ENCODE assay signal across 19 mouse cellular contexts in genomic region chr2:93745741-93746140, GRCm38 (mm10).
DNase-seq lines count a peak whose midpoint lies in the region; ATAC-seq and TF ChIP-seq lines count a peak whose summit lies in the region.
"Had no signal": no experiment of that assay in that cellular context is flagged by ENCODE, and none has a peak within 500 bp of the region (broad histone marks: within the 10 kb centered on the region; RNA-seq: fewer than 3 reads in every experiment).

No protein-coding gene starts in this region.

- 0 out of 2 replicates have a peak overlapping the region, but pooled peaks have one; percentile 2 for H3K4me2 ChIP-seq in liver, postnatal 0 days (ENCODE audit: low read depth, low read length)
- H3K4me2 ChIP-seq in liver, embryonic 11.5 days = no peak overlapping the region
- H3K4me2 ChIP-seq in intestine, embryonic 16.5 days (ENCODE audit: low read depth, low read length) = no peak overlapping the region
- H3K4me2 ChIP-seq: embryonic facial prominence, embryonic 13.5 days; forebrain, embryonic 15.5 days; limb, embryonic 15.5 days; lung, embryonic 14.5 days; neural tube, embryonic 15.5 days had no signal

- no peak for ATAC-seq in liver, postnatal 0 days
- ATAC-seq in liver, embryonic 11.5 days (replicated peaks; ENCODE audit: low FRiP score) = no peak
- peak; percentile 3; the same call in 1 of the 2 replicates for ATAC-seq in intestine, embryonic 16.5 days
- ATAC-seq: forebrain, embryonic 15.5 days; midbrain, embryonic 16.5 days had no signal

- H3K27me3 ChIP-seq in liver, postnatal 0 days (ENCODE audit: insufficient read depth, low read length) = no peaks in the 10 kb centered on the region
- no peaks in the 10 kb centered on the region for H3K27me3 ChIP-seq in liver, embryonic 11.5 days (replicated peaks; ENCODE audit: control insufficient read depth, insufficient read depth, low read length)
- H3K27me3 ChIP-seq in intestine, embryonic 16.5 days (replicated peaks; ENCODE audit: control insufficient read depth, insufficient read depth, low read length) = no peaks in the 10 kb centered on the region
- H3K27me3 ChIP-seq in kidney, adult 2 months (replicated peaks; ENCODE audit: control insufficient read depth, insufficient read depth, low read length) = no peaks in the 10 kb centered on the region
- H3K27me3 ChIP-seq: embryonic facial prominence, embryonic 13.5 days; forebrain, embryonic 15.5 days; limb, embryonic 15.5 days; neural tube, embryonic 15.5 days had no signal

- no peak for TF ChIP-seq POLR2A in kidney, adult 2 months (IDR thresholded peaks at IDR 0.05; ENCODE audit: low read depth, low read length)

- no peaks in the 10 kb centered on the region for H3K9me3 ChIP-seq in liver, postnatal 0 days (ENCODE audit: low read length)
- H3K9me3 ChIP-seq in liver, embryonic 11.5 days (ENCODE audit: control insufficient read depth, low read length) = no peaks in the 10 kb centered on the region
- H3K9me3 ChIP-seq in intestine, embryonic 16.5 days (ENCODE audit: control insufficient read depth, low read length) = no peaks in the 10 kb centered on the region
- H3K9me3 ChIP-seq: embryonic facial prominence, embryonic 13.5 days; forebrain, embryonic 15.5 days; limb, embryonic 15.5 days; neural tube, embryonic 15.5 days had no signal

- H3K36me3 ChIP-seq in liver, postnatal 0 days (replicated peaks; ENCODE audit: insufficient read depth, low read length) = no peaks in the 10 kb centered on the region
- no peaks in the 10 kb centered on the region for H3K36me3 ChIP-seq in liver, embryonic 11.5 days (ENCODE audit: control insufficient read depth, insufficient read depth, low read length)
- no peaks in the 10 kb centered on the region for H3K36me3 ChIP-seq in intestine, embryonic 16.5 days (ENCODE audit: control insufficient read depth, insufficient read depth, low read length)
- no peaks in the 10 kb centered on the region for H3K36me3 ChIP-seq in kidney, adult 2 months (ENCODE audit: control insufficient read depth, insufficient read depth, low read length)
- H3K36me3 ChIP-seq: embryonic facial prominence, embryonic 13.5 days; forebrain, embryonic 15.5 days; limb, embryonic 15.5 days; neural tube, embryonic 15.5 days had no signal

- no peak for TF ChIP-seq EP300 in liver, postnatal 0 days (IDR thresholded peaks at IDR 0.05; ENCODE audit: low read depth)

- H3K4me1 ChIP-seq in liver, postnatal 0 days (ENCODE audit: insufficient read depth) = peaks cover 9% of the 10 kb centered on the region
- peaks cover 17% of the 10 kb centered on the region for H3K4me1 ChIP-seq in liver, embryonic 11.5 days (replicated peaks; ENCODE audit: control insufficient read depth, insufficient read depth, low read length)
- peaks cover 17% of the 10 kb centered on the region for H3K4me1 ChIP-seq in intestine, embryonic 16.5 days (ENCODE audit: control insufficient read depth, insufficient read depth, low read length)
- no peaks in the 10 kb centered on the region for H3K4me1 ChIP-seq in kidney, adult 2 months (ENCODE audit: control insufficient read depth, insufficient read depth, low read length)

- intact Hi-C loops in gastrocnemius, adult 2 months (cut with DNase I) = no loop called here

- 63% methylated on average over 9 of the region's 9 CpGs for WGBS in liver, postnatal 0 days (ENCODE audit: insufficient replicate concordance)
- WGBS in liver, embryonic 11.5 days = 61% methylated on average over 9 of the region's 9 CpGs
- 56% methylated on average over 9 of the region's 9 CpGs for WGBS in intestine, embryonic 16.5 days
- WGBS in kidney, adult 2 months = 83% methylated on average over 9 of the region's 9 CpGs

- H3K27ac ChIP-seq in gastrocnemius, adult 2 months = peak overlapping the region; percentile 87
- peak overlapping the region; percentile 68 for H3K27ac ChIP-seq in liver, postnatal 0 days (ENCODE audit: low read depth)
- H3K27ac ChIP-seq in liver, embryonic 11.5 days (ENCODE audit: low read depth, low read length) = no peak overlapping the region
- H3K27ac ChIP-seq in intestine, embryonic 16.5 days (ENCODE audit: low read length) = peak overlapping the region; percentile 1; the same call in 1 of the 2 replicates
- H3K27ac ChIP-seq in kidney, adult 2 months (ENCODE audit: insufficient read depth, low read depth, low read length) = no peak overlapping the region
- H3K27ac ChIP-seq: embryonic facial prominence, embryonic 13.5 days; forebrain, embryonic 15.5 days; limb, embryonic 15.5 days; neural tube, embryonic 15.5 days; stomach, postnatal 0 days had no signal

- peak; percentile 69 for DNase-seq in gastrocnemius, adult 2 months
- DNase-seq in gastrocnemius, postnatal 4 days (ENCODE audit: low spot score in 2 of 2) = no peak
- no peak for DNase-seq in liver, postnatal 0 days
- DNase-seq in liver, embryonic 11.5 days (ENCODE audit: low spot score) = no peak
- DNase-seq in kidney, adult 2 months = no peak
- DNase-seq in urinary bladder, postnatal 10 days (ENCODE audit: low spot score) = no peak
- DNase-seq: cerebellum, adult 8-10 months; heart, adult 18-20 months; kidney, postnatal 36 days; lung, postnatal 36 days; right cerebral cortex, postnatal 4 days had no signal

- H3K4me3 ChIP-seq in gastrocnemius, adult 2 months = peak overlapping the region; percentile 41
- no peak overlapping the region for H3K4me3 ChIP-seq in liver, postnatal 0 days (ENCODE audit: low read depth, low read length)
- no peak overlapping the region for H3K4me3 ChIP-seq in liver, embryonic 11.5 days (ENCODE audit: low read depth, low read length)
- H3K4me3 ChIP-seq in intestine, embryonic 16.5 days (ENCODE audit: low read length) = no peak overlapping the region
- H3K4me3 ChIP-seq in kidney, adult 2 months (ENCODE audit: insufficient read depth, low read depth, low read length) = no peak overlapping the region
- H3K4me3 ChIP-seq: embryonic facial prominence, embryonic 13.5 days; forebrain, embryonic 15.5 days; limb, embryonic 15.5 days; neural tube, embryonic 15.5 days had no signal

- no peak overlapping the region for H3K9ac ChIP-seq in liver, postnatal 0 days (replicated peaks)
- H3K9ac ChIP-seq in liver, embryonic 11.5 days (ENCODE audit: low read depth, low read length) = no peak overlapping the region
- H3K9ac ChIP-seq in intestine, embryonic 16.5 days (ENCODE audit: low read depth, low read length) = no peak overlapping the region
- H3K9ac ChIP-seq: forebrain, embryonic 15.5 days; limb, embryonic 15.5 days; lung, embryonic 14.5 days; neural tube, embryonic 15.5 days had no signal

- no peak for TF ChIP-seq CTCF in gastrocnemius, adult 2 months (IDR thresholded peaks at IDR 0.05)
- TF ChIP-seq CTCF in liver, postnatal 0 days (IDR thresholded peaks at IDR 0.05; ENCODE audit: low read depth) = no peak
- no peak for TF ChIP-seq CTCF in kidney, adult 2 months (conservative IDR thresholded peaks at IDR 0.05; ENCODE audit: insufficient read depth, insufficient read length, low read depth, low read length)

Comparison
In these comparisons a context has a peak if more than half of its experiments do, and no peak if none do; other contexts are left out.
1. H3K27ac ChIP-seq: peak in gastrocnemius, adult 2 months (single experiment), liver, postnatal 0 days (single experiment) and intestine, embryonic 16.5 days (single experiment); none in liver, embryonic 11.5 days (single experiment) and kidney, adult 2 months (single experiment).